Mouse (Mus musculus) liver, embryonic 14.5 days (tissue): ENCODE data around the gene Mybpc2. TPM values are rescaled to one million over a fixed set of nuclear protein-coding genes. Genes with fewer than 3 reads are reported as not detected.
A peak's percentile ranks its signal among the peaks of the same experiment; 100 is the strongest.

Experiments
- ATAC-seq: fragments of 200-750 bp; cut with Nextera tagmentation; 2 replicates; pipeline ENCODE4 v1.8.0; 2017; ENCODE audit warnings: moderate number of reproducible peaks, mild to moderate bottlenecking, moderate library complexity; ENCODE audit not compliant: insufficient read depth
- DNase-seq, 3 experiments: peaks; one replicate each; pipeline ENCODE4 v3.0.0-alpha.2; 2012 to 2013; ENCODE audit warnings: low read depth in 3 of 3, low spot score in 3 of 3
- H3K27ac ChIP-seq: fragments of 300-500 bp; sonication (generic); 2 replicates; pipeline ENCODE4 v1.5.1; 2014; ENCODE audit warnings: moderate library complexity, mild to moderate bottlenecking, control low read depth, inconsistent platforms
- H3K27me3 ChIP-seq: fragments of 300-500 bp; sonication (generic); 2 replicates; pipeline ENCODE4 v1.6.1; 2014; ENCODE audit warnings: mild to moderate bottlenecking, low read length, moderate library complexity; ENCODE audit not compliant: control insufficient read depth, insufficient read depth
- H3K36me3 ChIP-seq: fragments of 300-500 bp; sonication (generic); replicated peaks from 2 replicates; pipeline ENCODE4 v1.6.1; 2014; ENCODE audit warnings: low read depth; ENCODE audit not compliant: control insufficient read depth, insufficient read depth
- H3K4me1 ChIP-seq, 2 experiments: fragments of 200-500 bp in 1 of 2; fragments of 300-500 bp in 1 of 2; sonication (generic) in 1 of 2; replicated peaks; 2 replicates each; pipeline ENCODE4 v1.6.1; 2012 to 2014; ENCODE audit warnings: antibody characterized with exemption in 1 of 2, inconsistent platforms in 1 of 2, low read length in 1 of 2; ENCODE audit not compliant: control insufficient read depth in 2 of 2, insufficient read depth in 2 of 2
- H3K4me2 ChIP-seq: fragments of 300-500 bp; sonication (generic); 2 replicates; pipeline ENCODE4 v1.6.1; 2014; ENCODE audit warnings: low read depth, mild to moderate bottlenecking, control low read depth, moderate library complexity
- H3K4me3 ChIP-seq, 2 experiments: fragments of 200-500 bp in 1 of 2; fragments of 300-500 bp in 1 of 2; sonication (generic) in 1 of 2; 2 replicates each; pipeline ENCODE4 v1.5.1; 2012 to 2014; ENCODE audit warnings: low read depth in 2 of 2, low read length in 2 of 2, mild to moderate bottlenecking in 2 of 2, control low read depth in 1 of 2, inconsistent platforms in 1 of 2, moderate library complexity in 1 of 2; ENCODE audit not compliant: insufficient read depth in 1 of 2
- H3K9ac ChIP-seq: fragments of 300-500 bp; sonication (generic); replicated peaks from 2 replicates; pipeline ENCODE4 v1.6.1; 2014; ENCODE audit warnings: mild to moderate bottlenecking, control low read depth, moderate library complexity
- H3K9me3 ChIP-seq: fragments of 300-500 bp; sonication (generic); 2 replicates; pipeline ENCODE4 v1.6.1; 2016; ENCODE audit warnings: low read length, mixed read lengths; ENCODE audit not compliant: control insufficient read depth
- CTCF ChIP-seq: IDR thresholded peaks from 2 replicates; pipeline ENCODE4 v1.5.1; 2016; ENCODE audit warnings: antibody characterized with exemption, low read depth, control low read depth
- EP300 ChIP-seq: IDR thresholded peaks from 2 replicates; pipeline ENCODE4 v1.6.1; 2016; ENCODE audit warnings: antibody characterized with exemption, low read depth
- WGBS: fragments of 180-500 bp; shearing (Covaris S2); extraction: QIAGEN DNeasy Blood & Tissue Kit; methylation state at CpG from one replicate; pipeline ENCODE4 v1.1.7; 2014; ENCODE audit not compliant: insufficient replicate concordance; 5-methylcytosine and 5-hydroxymethylcytosine counted together
- polyA plus RNA-seq, 2 experiments: library from polyadenylated mRNA; depleted of rRNA in 1 of 2; stranded (reverse) in 1 of 2; unstranded in 1 of 2; fragments of >200 nt; fragmentation: Nextera tagmentation in 1 of 2; extraction: Ambion mirVana in 1 of 2; gene quantifications; 2 replicates each; pipeline versions ENCODE4 v1.2.1 to v1.2.3; 2012 to 2014

Gene Mybpc2
- polyA plus RNA-seq, 2 experiments: not detected

- peak overlapping the region; percentile 63 to 69 for H3K4me3 ChIP-seq
- peak overlapping the region; percentile 79 for H3K4me2 ChIP-seq
- H3K36me3 ChIP-seq: peaks cover 3% of the 10 kb centered on the region; the same call in 1 of the 2 replicates
- peak; percentile 67 for ATAC-seq
- no peak for DNase-seq
- TF ChIP-seq CTCF (peak; percentile 63), EP300 (no peak)
- H3K27ac ChIP-seq: peak overlapping the region; percentile 75
- no peaks in the 10 kb centered on the region for H3K27me3 ChIP-seq
- H3K9ac ChIP-seq: peak overlapping the region; percentile 67
- peaks cover 22 to 32% of the 10 kb centered on the region in 2 experiments for H3K4me1 ChIP-seq
- WGBS: 1% methylated on average over 26 of the region's 26 CpGs
- no peaks in the 10 kb centered on the region for H3K9me3 ChIP-seq
Measured at GRCm38 (mm10) chr7:44496771-44497109, 27.7 kb downstream of the Mybpc2 start.

GRCm38 (mm10) chr7:44495992-44496770 is 28.3 kb downstream of the Mybpc2 start, which contains the start of the genes Emc10 and Fam71e1:
Gene Emc10 (minus strand): TSS chr7:44496529.
Gene Fam71e1 (plus strand): TSS chr7:44496581.
- Histone ChIP-seq H3K27ac (peak within 1 kb of the TSS; percentile 75), H3K9ac (peak within 1 kb of the TSS; percentile 77), H3K4me2 (peak within 1 kb of the TSS; percentile 79), H3K36me3 (peaks cover 3% of the 10 kb centered on the region; the same call in 1 of the 2 replicates), H3K27me3 (no peaks in the 10 kb centered on the region), H3K4me1 (peaks cover 22 to 32% of the 10 kb centered on the region in 2 experiments), H3K4me3 (peak within 1 kb of the TSS; percentile 69 to 77), H3K9me3 (no peaks in the 10 kb centered on the region)
- TF ChIP-seq EP300 (peak; percentile 73), CTCF (no peak)
- DNase-seq: peak; percentile 99 to 100 (median 100)
- peak; percentile 96 for ATAC-seq
- whole genome bisulfite sequencing: under 1% methylated on average over 58 of the region's 58 CpGs

GRCm38 (mm10) chr7:44495086-44495485 is 29.4 kb downstream of the Mybpc2 start:
- peak overlapping the region; percentile 69 to 77; a peak in 3 of 4 replicates for H3K4me3 ChIP-seq
- H3K36me3 ChIP-seq: peaks cover 3% of the 10 kb centered on the region; the same call in 1 of the 2 replicates
- no peaks in the 10 kb centered on the region for H3K9me3 ChIP-seq
- H3K9ac ChIP-seq: peak overlapping the region; percentile 77
- TF ChIP-seq CTCF (no peak), EP300 (no peak)
- H3K4me1 ChIP-seq: peaks cover 22 to 32% of the 10 kb centered on the region in 2 experiments
- no peaks in the 10 kb centered on the region for H3K27me3 ChIP-seq
- ATAC-seq (no peak), DNase-seq (no peak)
- WGBS: 82% methylated on average over 7 of the region's 7 CpGs
- peak overlapping the region; percentile 79 for H3K4me2 ChIP-seq
- H3K27ac ChIP-seq: no peak overlapping the region

GRCm38 (mm10) chr7:44494681-44495080 is 29.8 kb downstream of the Mybpc2 start:
- peak overlapping the region; percentile 79 for H3K4me2 ChIP-seq
- DNase-seq: no peak
- no peak overlapping the region for H3K27ac ChIP-seq
- 0 out of 2 replicates have a peak overlapping the region, but pooled peaks have one; percentile 9 for H3K9ac ChIP-seq
- H3K9me3 ChIP-seq: no peaks in the 10 kb centered on the region
- no peak for ATAC-seq
- peaks cover 22 to 32% of the 10 kb centered on the region in 2 experiments for H3K4me1 ChIP-seq
- 85% methylated on average over 12 of the region's 12 CpGs for WGBS
- H3K4me3 ChIP-seq: no peak overlapping the region
- H3K36me3 ChIP-seq: peaks cover 7% of the 10 kb centered on the region; the same call in 1 of the 2 replicates
- TF ChIP-seq CTCF: no peak
- TF ChIP-seq EP300: no peak
- H3K27me3 ChIP-seq: no peaks in the 10 kb centered on the region

GRCm38 (mm10) chr7:44492166-44492826 is 32.2 kb downstream of the Mybpc2 start:
- Histone ChIP-seq H3K4me1 (peaks cover 17 to 18% of the 10 kb centered on the region in 2 experiments), H3K36me3 (peaks cover 7% of the 10 kb centered on the region; the same call in 1 of the 2 replicates), H3K9me3 (no peaks in the 10 kb centered on the region), H3K4me2 (no peak overlapping the region), H3K4me3 (no peak overlapping the region), H3K9ac (no peak overlapping the region), H3K27me3 (no peaks in the 10 kb centered on the region), H3K27ac (no peak overlapping the region)
- WGBS: 90% methylated on average over 21 of the region's 21 CpGs
- DNase-seq: no peak
- TF ChIP-seq CTCF (no peak), EP300 (no peak)
- no peak for ATAC-seq
